ENCODE assay signal across 29 mouse cellular contexts in the genomic region with DNA sequence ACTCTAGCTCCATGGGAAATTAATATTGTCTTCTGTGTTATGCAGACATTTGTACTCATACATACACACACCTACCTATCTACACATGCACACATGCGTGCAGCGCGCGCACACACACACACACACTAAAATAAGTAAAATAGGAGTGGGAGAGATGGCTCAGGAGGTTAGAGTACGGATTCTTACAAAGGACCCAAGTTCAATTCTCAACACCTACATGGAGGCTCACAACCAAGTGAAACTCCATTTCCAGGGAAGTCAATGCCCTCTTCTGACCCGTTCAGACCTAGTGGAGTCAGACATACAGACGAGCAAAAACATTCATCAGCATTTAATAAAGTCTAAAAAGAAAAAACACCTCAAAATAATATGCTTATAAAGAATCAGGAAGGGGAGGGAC.
"Had no signal": no experiment of that assay in that cellular context is flagged by ENCODE, and none has a peak within 500 bp of the region (broad histone marks: within the 10 kb centered on the region; RNA-seq: fewer than 3 reads in every experiment).

No protein-coding gene starts in this region.

- H3K36me3 ChIP-seq: limb, embryonic 10.5 days; limb, embryonic 12.5 days; limb, embryonic 13.5 days; limb, embryonic 15.5 days; liver, embryonic 12.5 days; liver, embryonic 13.5 days; liver, embryonic 15.5 days; lung, embryonic 15.5 days; midbrain, embryonic 12.5 days; midbrain, embryonic 13.5 days; midbrain, embryonic 15.5 days; neural tube, embryonic 12.5 days had no signal

- H3K9me3 ChIP-seq: limb, embryonic 10.5 days; limb, embryonic 12.5 days; limb, embryonic 13.5 days; limb, embryonic 15.5 days; liver, embryonic 12.5 days; liver, embryonic 13.5 days; liver, embryonic 15.5 days; lung, embryonic 15.5 days; megakaryocyte, embryonic 14.5 days; midbrain, embryonic 12.5 days; midbrain, embryonic 13.5 days; midbrain, embryonic 15.5 days; neural tube, embryonic 12.5 days had no signal

- H3K27ac ChIP-seq: limb, embryonic 13.5 days; limb, embryonic 15.5 days; liver, embryonic 12.5 days; liver, embryonic 13.5 days; liver, embryonic 14.5 days; liver, embryonic 15.5 days; lung, embryonic 15.5 days; macrophage; midbrain, embryonic 12.5 days; midbrain, embryonic 13.5 days; neural tube, embryonic 12.5 days had no signal

- H3K9ac ChIP-seq: limb, embryonic 12.5 days; limb, embryonic 13.5 days; limb, embryonic 15.5 days; liver, embryonic 12.5 days; liver, embryonic 13.5 days; liver, embryonic 14.5 days; liver, embryonic 15.5 days; liver, postnatal 0 days; lung, embryonic 14.5 days; lung, embryonic 15.5 days; midbrain, embryonic 12.5 days; midbrain, embryonic 13.5 days; midbrain, embryonic 15.5 days; neural tube, embryonic 12.5 days had no signal

- ATAC-seq: liver, embryonic 12.5 days; liver, postnatal 0 days; lung, postnatal 0 days; midbrain, embryonic 13.5 days had no signal

- DNase-seq: left cerebral cortex, postnatal 4 days; liver; liver, embryonic 13.5 days; liver, postnatal 0 days; lung, adult 18-20 months; lung, adult 2 months; lung, embryonic 14.5 days; lung, postnatal 10 days; lung, postnatal 14 days; lung, postnatal 36 days; lung, postnatal 4 days; midbrain, embryonic 14.5 days had no signal

- H3K27me3 ChIP-seq: limb, embryonic 12.5 days; limb, embryonic 15.5 days; liver, embryonic 12.5 days; liver, embryonic 13.5 days; liver, embryonic 15.5 days; lung, embryonic 15.5 days; midbrain, embryonic 12.5 days; midbrain, embryonic 13.5 days; midbrain, embryonic 15.5 days; neural tube, embryonic 12.5 days had no signal

- H3K4me1 ChIP-seq: liver, embryonic 12.5 days; liver, embryonic 13.5 days; liver, embryonic 15.5 days; lung, embryonic 15.5 days; neural tube, embryonic 12.5 days had no signal

- H3K4me3 ChIP-seq: limb, embryonic 10.5 days; limb, embryonic 12.5 days; limb, embryonic 13.5 days; limb, embryonic 15.5 days; liver, embryonic 12.5 days; liver, embryonic 13.5 days; liver, embryonic 15.5 days; lung, embryonic 15.5 days; megakaryocyte, embryonic 14.5 days; midbrain, embryonic 12.5 days; midbrain, embryonic 13.5 days; midbrain, embryonic 15.5 days; myocyte; neural tube, embryonic 12.5 days had no signal

- H3K4me2 ChIP-seq: limb, embryonic 12.5 days; limb, embryonic 13.5 days; limb, embryonic 15.5 days; liver, embryonic 11.5 days; liver, embryonic 12.5 days; liver, embryonic 13.5 days; liver, embryonic 15.5 days; lung, embryonic 14.5 days; lung, embryonic 15.5 days; midbrain, embryonic 12.5 days; midbrain, embryonic 13.5 days; midbrain, embryonic 15.5 days; neural tube, embryonic 12.5 days had no signal
